Mouse (Mus musculus): Measurements from ENCODE around the gene Srrm4.

Srrm4 gene

DNA sequence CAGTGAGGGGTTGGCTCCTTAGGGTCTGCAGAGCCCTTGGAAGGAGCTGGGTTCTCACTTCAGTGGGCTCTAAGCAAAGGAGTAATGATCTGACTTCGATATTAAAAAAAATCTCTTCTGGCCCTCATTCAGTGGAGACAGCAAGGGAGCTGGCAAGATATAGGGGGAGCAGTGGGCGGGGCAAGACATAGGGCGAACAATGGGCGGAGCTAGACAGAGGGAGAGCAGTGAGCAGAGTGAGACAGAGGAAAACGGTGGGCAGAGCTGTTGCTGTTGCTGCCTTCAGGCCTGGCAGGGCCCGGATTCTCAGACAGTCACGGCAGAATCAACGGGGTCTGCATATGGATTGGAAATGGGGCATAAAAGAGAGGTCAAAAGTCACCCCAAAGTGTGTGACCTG lies 102.0 kb downstream of the Srrm4 start:
- DNase-seq (ENCODE audit: low spot score) = no peak

DNA sequence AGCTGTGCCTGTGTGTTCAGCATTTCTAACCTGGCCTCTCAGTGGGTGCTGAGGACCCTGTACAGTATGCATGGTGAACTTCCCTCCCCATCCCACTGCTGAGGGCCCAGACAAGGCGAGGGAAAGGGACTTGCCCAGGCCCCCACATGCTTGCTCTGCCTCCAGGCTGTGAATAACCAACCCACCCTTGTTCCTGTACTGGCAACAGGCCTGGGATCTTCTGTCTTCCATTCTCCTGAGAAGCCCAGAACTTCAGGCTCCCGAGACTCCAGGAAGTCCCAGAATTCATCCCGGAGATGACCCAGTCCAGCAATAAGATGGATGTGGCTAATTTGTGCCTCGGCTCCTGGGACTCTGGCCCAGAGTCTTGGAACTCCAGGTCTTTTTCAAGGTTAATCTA lies 105.5 kb downstream of the Srrm4 start:
- no peak for DNase-seq (ENCODE audit: low spot score)

DNA sequence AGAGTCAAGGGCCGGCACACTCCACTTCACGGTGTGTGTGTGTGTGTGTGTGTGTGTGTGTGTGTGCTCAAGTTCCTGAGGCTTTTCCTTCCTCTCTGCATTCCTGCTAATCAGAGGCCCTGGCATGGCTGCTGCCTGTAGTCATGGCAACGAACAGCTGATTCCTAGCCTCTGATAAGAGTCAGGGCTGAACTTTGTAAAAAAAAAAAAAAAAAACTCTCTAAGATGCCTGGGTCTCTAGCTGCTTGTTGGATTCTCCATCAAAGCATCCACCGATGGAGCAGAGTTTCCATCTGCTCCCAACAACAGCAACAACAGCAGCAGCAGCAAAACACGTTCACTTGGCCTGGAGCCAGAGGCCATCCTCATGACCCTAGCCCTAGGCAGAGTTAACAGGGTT lies 106.5 kb downstream of the Srrm4 start:
- no peak for DNase-seq (ENCODE audit: low spot score)

DNA sequence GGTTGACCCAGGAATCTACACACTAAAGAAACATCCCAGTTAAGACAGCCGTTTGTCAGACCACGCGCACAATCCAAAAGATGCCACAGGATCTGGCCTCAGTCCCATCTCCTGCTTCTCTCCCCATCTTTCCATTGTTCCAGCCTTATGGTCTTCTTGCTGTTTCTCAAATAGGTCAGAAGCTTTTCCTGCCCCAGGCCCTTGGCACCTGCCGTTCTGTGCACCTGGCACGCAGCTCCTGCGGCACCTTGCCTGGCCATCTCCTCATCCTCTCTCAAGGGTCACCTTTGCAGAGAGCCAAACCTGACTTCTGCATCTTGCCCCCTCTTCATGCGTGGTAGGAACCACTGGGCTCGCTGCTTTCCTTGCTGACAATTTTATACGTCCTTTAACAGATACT lies 107.4 kb downstream of the Srrm4 start:
- no peak for DNase-seq (ENCODE audit: low spot score)

DNA sequence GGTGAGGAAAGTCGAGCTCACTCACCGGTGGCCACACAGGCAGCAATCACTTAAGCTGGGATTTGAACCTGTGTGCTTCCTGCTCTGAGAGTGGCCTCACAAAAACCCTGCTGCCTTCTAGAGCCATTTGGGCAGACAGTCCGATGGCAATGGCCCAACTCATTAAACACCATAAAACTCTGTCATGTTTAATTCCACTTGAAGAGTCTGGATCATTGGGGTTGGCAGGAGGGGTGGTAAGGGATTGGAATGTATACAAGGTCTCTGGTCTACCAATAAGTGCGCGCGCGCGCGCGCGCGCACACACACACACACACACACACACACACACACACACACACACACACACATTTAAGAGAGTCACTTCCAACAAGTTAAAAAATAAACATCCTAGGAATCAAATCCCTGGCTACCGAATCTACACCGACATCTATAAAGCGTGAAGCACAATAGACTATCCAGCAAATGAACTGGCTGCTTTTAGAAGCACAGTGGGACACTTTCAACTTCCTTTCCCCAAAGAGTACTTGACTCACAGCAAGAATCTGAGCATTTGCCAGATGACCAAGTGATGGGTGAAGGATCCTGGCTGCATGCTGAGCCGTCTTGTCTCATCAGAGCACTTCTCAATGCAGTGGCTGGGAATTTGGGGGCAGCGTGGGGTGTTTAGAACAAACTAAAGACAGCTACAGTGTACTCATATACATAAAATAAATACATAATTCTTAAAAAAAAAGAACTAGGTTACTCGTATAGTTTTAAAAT lies 112.8 kb downstream of the Srrm4 start:
- no peak for DNase-seq (ENCODE audit: low spot score)

DNA sequence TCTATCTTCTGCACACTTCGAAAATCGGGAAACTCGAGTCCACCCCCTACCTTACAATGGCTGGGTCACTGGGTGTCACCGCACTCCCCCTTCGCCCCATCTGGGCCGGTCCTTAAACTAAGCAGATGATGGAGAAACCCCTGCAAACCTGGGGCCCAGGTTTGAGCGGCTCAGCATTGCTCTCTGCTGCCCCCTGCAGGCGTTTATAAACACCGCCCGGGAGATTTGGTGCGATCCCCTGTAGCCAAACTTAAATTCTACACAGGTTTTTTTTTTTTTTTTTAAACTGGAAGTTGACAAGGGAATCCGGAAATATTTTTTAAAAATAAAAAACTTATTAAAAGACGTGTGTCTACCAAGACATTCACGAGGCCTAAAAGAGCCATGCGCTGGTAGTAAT lies 115.6 kb downstream of the Srrm4 start:
- DNase-seq (ENCODE audit: low spot score) = no peak

DNA sequence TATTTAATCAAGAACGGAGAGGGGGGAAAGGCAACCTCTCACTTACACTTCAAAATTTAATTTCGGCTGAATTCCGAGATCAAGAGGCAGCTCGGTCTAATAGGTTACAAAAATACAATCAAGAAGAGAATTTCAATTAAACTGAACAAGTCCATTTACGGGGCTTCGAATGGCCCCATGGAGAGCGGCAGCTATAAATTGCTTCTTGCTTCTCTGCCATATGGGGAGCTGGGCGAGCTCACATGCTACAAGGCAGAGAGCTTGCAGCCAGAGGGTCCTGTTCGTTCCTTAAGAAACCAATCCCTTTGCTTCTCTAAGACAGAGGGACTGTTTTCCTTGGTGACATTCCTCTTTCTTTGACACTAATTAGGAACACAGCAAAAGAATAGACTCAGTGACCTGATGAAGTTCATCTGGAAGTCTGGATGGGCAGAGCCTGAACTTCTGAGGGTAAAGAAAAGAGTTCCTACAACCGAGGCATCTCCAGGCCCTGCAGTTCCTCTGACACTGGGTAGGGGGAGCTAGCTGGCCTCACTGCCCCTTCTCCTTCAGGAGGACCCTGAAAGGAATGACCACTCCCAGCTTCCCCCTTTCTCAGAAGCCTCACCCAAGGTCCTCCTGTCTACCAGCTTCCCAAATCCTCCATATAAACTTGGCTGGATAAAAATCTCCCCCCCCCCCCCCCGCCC lies 130.1 kb downstream of the Srrm4 start:
- no peak for DNase-seq (ENCODE audit: low spot score)

DNA sequence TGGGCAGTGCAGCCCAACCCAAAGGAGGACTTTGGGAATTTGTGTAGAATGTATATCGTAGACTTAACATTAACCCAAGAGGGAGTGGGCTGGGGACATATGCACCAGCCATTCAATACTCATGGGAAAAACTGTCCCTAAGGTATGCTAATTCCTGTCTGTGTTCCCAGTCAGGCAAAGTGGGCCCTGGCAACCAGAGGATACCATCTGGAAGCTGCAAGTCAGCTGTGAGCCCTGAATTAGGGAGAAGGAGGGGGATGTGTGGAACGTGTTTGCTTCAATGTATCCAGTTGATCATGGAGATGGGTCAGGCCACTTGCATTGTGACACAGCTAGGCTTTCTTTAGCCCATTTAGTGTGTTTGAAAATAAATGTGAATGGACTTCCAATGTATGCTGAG lies 131.6 kb downstream of the Srrm4 start:
- DNase-seq (ENCODE audit: low spot score) = no peak

DNA sequence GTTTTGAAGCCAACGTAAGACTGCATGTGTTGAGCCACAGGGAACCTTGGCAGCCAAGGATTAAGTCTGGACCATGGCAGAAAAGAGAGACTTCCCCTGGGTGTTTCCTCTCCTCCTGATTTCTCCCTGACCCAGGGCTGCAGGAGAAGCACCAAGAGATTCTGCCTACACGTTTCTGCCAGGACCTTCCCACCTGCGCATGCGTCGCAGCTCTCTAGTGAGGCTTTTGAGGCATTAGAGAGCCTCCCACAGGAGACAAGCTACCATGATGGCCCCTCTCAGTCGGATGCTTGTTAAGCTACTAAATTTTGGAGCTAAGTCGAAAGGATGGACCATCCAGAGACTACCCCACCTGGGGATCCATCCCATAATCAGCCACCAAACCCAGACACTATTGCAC lies 133.8 kb downstream of the Srrm4 start:
- no peak for DNase-seq (ENCODE audit: low spot score)

DNA sequence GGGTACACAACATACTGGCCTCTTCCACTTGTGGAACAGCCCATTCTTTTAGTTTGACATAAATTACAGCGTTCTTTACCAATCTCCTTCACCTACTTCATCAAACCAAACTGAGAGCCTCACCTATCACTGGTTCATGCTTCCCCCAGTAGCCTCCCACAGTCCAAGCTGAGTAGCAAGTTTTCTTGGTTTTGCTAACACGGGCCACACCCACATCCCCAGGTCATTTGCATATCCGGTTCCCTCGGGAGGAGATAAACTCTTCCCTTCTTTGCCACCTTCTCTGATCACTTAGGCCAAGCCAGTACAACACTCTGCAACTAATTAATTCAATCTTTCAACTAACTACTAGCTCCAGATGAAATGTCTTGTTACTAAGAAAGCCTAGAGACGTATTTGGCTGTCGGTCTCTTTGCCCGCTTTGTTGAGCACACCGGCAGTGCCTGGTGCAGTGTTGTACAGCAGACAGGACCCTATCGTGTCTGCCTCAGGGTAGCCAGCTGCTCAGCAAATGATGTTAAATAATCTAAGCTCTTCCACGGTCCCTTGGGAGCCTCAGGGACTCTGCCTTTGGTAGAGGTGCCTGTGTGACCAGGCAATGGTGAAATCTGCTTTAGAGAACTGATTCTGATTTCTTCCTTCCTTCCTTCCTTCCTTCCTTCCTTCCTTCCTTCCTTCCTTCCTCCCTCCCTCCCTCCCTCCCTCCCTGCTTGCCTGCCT lies 134.7 kb downstream of the Srrm4 start:
- no peak for DNase-seq (ENCODE audit: low spot score)

DNA sequence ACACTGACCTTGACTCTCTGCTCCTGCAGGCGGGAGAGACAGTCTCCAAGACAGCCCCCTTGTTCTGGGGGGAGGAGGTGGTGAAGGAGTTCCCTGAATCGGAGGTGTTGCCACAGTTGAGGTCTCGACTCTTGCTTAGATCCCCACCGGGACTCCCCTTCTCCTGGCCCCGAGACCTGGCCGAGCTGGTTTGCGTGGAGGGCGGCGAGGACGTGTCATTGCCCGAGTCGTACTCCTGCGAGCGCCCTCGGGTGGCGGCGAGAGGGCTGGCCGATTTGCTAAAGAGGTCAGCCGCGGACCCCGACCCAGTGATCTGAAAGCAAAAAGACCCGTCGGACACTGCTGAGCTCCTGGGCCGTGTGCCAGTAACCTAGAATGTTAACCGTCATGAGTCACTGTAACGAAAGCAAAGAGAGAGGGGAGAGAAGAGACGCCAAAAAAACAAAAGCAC lies 138.2 kb downstream of the Srrm4 start:
- no peak for DNase-seq (ENCODE audit: low spot score)

DNA sequence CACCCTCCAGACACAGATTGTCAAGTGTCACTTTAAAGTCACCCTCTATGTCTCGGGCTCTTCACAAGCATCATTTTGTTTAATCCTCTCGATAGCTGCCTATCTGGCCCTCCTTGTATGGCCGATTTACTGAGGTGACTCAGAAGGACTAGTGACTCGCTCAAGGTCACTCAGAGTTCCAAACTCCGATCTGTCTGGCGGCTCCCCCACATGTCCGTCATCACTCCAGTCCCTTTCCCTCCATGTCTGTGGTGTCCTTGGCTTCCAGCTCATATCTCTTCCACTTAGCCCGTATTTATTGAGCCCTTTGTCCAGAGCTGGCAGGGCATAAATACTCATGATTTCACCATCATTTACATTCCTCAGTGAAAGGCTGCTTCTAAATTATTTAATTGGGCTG lies 140.7 kb downstream of the Srrm4 start:
- DNase-seq (ENCODE audit: low spot score) = no peak

DNA sequence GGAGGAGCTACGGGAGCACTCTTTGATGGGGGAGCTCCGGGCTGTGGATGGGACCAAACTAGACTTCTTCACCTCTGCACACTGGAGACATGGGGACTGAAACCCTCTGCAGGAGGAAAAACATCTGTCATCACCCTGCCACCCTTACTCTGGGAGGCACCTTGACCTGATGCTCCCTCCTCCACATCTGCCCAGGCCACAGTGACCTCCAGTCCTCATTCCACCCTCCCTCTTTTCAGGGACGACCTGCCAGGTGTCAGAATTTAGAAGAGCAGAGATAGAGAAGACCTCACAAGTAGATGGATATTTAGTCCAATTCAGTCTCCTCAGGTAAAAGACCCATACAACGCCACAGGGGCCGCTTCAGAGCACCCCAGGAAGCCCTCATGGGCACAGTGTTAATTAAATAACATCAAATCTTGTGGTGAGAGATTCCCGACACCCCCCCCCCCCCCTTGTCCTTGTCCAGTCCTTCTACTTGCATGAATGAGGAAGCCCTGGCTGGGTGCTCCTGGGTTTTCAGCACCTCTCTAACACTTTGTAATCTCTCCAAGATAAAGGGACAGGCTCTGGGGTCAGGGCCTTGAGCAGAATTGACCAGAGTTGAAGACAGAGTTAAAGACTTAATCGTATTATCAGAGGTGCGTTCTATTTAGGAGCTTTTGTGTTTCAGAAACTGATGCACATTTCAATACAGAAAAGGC lies 141.9 kb downstream of the Srrm4 start:
- DNase-seq (ENCODE audit: low spot score) = no peak

DNA sequence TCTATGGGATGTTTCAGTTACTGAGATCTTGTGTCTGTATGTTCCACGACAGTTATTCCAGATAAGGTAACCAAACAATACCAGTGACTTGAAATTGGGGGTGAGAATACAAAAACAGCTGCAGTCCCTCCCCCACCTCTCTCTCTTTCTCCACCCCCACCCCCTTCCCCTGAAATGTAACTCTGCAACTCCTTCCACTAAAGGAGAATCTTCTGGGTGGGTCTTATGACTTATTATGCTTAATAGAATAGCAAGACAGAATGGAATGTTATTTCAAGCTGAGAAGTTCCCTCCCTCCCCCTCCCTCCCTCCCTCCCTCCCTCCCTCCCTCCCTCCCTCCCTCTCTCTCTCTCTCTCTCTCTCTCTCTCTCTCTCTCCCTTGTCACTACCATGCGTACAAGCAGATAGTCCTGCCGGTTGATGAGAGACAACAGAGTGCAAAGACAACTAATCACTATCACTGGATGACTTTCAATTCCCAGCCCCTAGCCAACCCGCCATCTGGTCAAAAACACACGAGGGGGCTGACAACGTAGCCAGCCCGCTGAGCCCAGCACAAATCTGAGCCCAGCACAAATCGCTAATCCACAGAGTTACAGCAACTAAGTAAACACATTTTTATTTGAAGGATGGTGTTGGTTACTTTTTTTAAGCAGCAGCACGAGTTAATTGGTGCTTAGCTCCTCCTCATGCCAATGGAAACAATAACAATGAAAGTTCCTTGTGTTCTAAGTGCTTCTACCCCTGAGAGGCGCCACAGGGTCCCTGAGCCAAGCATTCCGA lies 143.0 kb downstream of the Srrm4 start:
- no peak for DNase-seq (ENCODE audit: low spot score)

DNA sequence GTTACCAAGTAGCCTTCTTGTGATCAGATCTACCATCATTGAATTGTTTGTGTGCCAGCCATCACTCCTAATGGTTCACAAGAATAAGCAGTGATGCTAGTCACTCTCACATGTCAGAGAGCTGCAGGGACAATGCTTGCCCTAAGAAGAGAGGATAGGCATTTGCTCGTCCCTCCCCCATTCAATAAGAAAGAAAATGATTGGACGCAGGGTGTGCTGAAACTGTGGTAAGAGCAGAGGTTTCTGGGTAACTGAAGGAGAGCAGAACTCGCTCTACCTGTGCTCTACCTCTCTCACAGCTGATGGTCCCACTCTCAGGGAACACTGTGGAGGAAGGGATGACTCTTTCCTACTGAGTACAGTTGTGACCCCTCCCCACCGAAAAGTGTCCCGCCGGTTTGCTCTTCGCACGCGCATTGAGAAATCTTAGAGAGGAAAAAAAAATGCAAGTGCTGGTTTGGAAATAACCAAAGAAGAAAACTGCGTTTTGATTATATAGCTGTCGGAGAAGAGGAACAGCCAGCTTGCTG lies 143.7 kb downstream of the Srrm4 start:
- DNase-seq (ENCODE audit: low spot score) = no peak

DNA sequence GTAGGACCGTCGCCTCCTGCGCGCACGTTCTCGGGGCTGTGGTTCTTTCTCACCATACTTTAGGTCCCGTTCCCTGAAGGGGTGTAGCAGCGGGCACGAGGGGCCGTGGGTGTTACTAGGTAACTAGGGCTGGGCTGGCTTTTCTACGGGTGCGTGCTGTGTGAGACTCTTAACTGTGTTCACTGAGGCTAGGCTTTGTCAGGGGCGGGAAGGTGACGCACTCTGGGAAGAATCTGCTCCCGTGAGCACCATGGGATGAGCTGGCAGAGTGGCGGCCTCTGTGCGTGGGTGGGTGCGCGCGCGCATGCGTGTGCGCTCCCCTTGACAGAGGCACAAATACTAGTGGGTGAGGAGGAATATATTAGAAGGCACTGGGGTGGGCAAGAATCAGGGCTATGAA lies 145.1 kb downstream of the Srrm4 start:
- no peak for DNase-seq (ENCODE audit: low spot score)

DNA sequence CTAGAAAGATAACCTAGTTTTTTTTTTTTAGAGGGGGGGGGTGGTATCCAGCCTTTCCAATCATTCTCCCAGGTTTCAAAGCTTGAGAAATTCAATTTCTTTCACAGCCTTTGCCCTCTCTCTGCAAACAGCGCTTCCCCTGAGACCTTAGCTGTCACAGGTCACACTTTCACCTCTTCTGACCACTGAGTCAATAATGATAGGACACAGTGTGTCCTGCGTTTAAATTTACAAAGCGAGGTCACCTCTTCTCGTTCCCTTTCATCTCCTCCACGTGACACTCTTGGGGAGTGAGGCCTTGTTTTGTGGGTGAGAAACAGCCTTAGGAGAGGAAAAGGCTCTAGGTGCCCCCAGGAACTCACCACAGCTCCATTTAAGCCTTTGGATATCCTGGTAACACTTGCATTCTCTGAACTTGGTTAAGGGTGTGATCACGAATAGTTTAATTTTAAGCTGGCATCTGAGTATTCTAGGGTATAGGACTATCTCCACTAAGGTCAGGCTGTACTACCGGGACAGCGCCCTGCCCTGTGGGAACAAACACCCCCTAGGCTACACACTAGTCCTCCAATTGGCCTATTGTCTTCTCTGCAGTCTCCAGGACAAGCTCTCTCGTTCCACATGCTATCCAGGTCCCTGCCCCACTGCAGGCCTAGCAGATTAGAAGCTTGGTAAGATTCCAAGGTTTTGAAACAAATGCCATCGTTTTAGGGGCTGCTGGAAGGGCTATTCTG lies 145.8 kb downstream of the Srrm4 start:
- DNase-seq (ENCODE audit: low spot score) = no peak

DNA sequence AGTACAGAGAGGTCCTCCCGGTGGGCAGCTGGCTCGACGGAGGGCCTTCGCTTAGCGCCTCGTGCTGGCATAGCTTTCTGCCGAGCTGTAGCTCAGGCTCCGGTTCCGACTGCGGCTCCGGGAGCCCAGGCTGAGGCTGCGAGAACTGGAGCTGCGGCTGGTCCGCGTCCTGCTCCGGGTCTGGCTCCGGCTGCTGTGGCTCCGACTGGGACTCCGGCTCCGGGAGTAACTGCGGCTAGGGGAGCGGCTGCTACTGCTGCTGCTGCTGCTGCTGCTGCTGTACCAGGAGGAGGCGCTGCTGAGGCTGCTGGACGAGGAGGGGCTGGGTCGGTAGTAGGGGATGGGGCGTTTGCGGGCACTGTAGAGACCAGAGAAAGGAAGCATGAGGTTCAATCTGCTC lies 147.1 kb downstream of the Srrm4 start:
- DNase-seq (ENCODE audit: low spot score) = no peak

DNA sequence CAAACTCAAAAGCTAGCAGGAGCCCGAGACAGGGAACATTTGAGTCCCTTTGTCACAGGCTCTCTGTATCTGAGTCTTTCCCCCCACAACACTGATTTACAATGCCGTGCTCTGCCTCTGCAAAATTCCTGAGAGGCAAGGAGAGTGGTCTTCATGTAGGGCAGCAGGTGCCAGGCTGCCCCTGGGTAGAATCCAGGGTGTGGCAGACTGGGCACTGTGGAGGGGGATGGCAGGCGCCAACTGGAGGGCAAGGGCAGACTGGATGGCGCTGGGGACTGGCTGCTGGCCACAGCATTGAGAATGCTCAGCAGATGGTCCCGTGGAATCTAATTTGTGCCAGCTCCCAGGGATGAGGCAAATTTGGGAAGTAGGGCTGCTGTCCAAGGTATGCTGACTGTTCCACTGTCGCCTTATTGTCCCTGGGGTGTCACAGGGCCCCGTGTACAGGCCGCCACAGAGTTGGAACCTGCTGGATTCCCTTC lies 148.1 kb downstream of the Srrm4 start:
- no peak for DNase-seq (ENCODE audit: low spot score)

DNA sequence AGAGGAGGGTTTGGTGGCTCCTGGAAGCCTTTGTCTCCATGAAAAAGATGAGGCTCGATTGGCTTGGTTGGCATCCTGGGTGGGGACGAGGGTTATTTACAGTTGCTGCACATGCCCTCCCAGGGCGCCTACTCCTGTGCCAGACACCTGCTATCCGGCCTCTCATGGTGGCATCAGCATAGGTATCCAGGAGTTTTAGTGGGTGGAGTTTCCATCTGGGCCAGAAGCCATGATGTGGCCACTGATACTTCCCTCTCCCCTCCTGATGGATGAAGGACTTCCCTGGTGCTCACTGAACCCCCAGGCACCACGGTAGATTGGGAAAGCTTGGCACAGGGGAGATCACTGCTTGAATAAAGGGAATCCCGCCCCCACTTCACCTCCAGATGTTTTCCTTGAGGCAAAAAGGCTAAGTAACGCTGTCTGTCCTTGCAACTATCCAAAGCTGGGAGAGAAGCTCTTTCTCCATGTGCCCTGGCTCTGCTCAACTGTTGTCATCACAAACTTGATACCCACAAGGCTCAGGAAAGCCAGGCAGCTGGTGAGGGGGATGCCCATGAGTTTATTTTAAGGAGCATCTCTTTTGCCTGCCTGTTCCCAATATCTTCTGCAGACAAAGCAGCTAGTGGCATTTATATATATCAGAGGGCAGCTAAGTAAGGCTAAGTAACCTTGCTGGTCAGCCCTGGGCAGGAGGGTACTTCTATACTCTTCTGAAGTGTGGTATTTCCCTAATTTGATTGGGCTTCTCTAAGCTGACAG lies 148.7 kb downstream of the Srrm4 start:
- DNase-seq (ENCODE audit: low spot score) = no peak
